Mouse (Mus musculus): ENCODE measurements around the gene Slc35e4.
A peak's percentile ranks its signal among the peaks of the same experiment; 100 is the strongest.

The Slc35e4 gene

GRCm38 (mm10) chr11:3863454-3864112 is 50.9 kb downstream of the Slc35e4 start, which contains the start of gene Osbp2:
Osbp2 (minus strand) TSS chr11:3863903.
- DNase-seq (ENCODE audit: low spot score): peak; percentile 79

- no peak for DNase-seq (ENCODE audit: low spot score)
Observed at GRCm38 (mm10) chr11:3862661-3863453, 51.6 kb downstream of the Slc35e4 start.

- no peak for DNase-seq (ENCODE audit: low spot score)
Observed at GRCm38 (mm10) chr11:3860361-3860760, 54.1 kb downstream of the Slc35e4 start.

- no peak for DNase-seq (ENCODE audit: low spot score)
Observed at GRCm38 (mm10) chr11:3859778-3860177, 54.7 kb downstream of the Slc35e4 start.

- DNase-seq (ENCODE audit: low spot score): no peak
Observed at GRCm38 (mm10) chr11:3857902-3858301, 56.6 kb downstream of the Slc35e4 start.
